Mouse (Mus musculus): ENCODE results near the gene Mphosph10. TPM values are rescaled to one million over a fixed set of nuclear protein-coding genes. Genes with fewer than 3 reads are reported as not detected.

Gene Mphosph10
- total RNA-seq (2021) = 10 to 100 TPM; 19.5 to 24.6 TPM
- long read RNA-seq, transcript Mphosph10-201 (11 exons, 2,248 nt) = major isoform, 17 of 19 reads
- long read RNA-seq, partial matches to known transcripts = 2 of 19 reads
- long read RNA-seq, other reads (novel, unspliced or antisense) = 0 of 19 reads

DNA sequence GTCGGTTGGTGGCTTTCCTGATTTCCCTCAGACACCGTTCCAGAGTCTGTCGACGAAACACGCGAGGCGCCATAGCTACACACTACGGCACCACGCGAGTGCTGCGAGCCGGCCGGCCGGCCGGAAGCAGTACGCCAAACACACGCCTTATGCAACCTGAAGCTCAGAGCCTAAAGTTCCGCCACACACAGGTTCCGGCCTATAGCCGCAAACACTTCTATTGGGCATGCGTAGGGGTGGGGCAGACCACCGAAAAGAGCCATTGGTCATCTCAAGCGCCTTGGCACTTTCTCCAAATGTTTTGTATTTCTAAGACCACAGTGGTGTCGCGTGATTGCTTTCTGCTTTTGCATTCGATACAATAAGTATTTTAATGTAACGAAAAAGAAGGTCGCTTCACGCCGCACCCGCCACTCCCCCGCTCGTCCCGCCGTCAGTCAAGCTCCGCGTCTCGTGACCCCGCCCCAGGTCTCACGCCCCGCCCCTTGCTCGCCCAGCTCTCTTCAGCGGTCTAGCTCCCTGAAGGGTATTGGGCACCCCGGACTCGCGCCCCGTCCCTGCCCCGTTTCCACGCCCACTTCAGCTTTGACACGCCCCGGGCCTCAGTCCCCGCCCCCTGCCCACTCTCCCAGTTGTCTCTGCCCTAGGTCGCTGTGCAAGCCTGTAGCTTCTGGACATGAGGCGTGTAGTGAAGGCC, at the start of gene Mphosph10, which contains the start of gene Mcee:
Gene Mphosph10 (minus strand): TSS at position 147 of the 697 bp plus-strand sequence.
Gene Mcee (plus strand): TSS at position 486 of the 697 bp plus-strand sequence.
- DNase-seq (ENCODE audit: low spot score in 2 of 2) = peak; percentile 95 to 96

DNA sequence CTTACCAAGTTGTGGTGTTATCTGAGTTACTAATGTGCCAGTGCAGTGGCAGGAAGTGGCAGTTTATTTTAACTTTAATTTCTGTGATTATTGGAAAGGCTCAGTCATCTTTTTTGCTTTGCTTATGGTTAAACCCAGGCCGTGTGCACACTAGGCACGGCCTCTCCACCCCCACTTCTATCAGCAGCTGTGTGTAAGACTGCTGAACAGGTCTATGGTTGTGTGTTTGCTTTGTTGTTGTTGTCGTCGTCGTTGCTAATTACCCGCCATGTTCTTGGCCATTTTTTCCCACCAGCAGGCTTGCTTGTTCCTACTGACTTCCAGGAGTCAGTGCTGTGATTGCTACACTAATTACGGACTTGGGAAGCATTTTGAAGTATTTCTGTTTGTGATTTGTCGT, 48.5 kb upstream of the Mphosph10 start:
- DNase-seq (ENCODE audit: low spot score in 2 of 2) = no peak

DNA sequence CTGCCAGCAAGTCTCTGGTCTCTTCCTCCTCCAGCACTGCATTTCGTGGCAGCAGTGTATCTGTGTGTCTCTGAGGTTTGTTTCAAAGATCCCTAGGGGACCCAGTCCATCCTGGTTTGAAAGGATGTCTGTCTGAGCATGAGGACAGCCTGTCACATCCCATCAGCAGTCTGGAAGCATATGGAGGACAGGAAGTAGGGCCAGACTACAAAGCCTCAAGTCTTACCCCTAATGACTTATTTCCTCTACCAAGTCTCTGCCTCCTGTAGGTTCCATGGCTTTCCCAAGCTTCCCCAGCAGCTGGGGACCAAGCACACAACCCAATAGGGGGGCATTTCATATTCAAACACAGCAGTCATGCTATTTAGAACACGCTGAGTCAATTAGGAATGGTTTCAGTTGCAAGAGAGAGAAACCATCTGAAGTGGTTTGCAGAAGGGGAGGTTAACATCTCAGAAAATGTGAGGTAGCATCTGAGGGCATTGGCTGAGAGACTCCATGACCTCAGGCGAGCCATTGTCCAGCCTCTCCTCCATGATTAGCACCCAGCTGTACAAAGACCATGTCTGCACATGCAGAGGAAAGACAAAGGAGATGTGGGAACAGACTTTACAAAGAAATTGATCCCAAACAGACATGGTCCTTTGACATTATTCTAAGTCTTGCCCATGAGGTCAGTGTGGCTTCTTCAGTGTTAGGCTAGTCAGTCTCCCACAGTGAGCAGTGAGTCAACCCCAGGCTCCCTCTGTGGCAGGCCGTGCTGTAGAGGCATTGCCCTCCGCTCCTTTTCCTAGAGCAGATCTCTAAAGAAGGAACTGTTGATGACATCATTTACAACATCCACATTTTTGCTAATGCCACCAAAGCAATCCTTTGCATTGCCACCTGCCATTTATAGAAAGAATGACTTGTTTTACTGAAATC, 47.8 kb upstream of the Mphosph10 start:
- DNase-seq (ENCODE audit: low spot score in 2 of 2) = no peak

DNA sequence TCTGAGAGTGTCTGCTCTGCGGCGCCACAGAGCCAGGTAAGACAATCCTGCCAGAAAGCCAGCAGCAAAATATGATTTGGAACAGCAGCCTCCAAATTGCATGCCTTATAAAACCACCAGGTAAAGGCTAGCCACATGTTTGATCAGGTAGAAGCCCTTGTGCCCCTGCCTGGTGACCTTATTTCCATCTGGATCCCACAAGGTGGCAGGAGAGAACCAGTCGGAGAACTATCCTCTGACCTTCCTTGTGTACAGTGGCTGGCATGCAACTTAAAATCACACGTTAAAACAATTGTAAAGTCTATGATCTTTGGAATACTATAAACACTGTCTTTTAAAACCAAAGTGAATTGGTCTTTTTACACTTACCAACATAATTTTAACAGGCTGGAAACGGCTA, 32.8 kb upstream of the Mphosph10 start:
- peak in 1 of 2 experiments; percentile 34 for DNase-seq (ENCODE audit: low spot score in 2 of 2)

DNA sequence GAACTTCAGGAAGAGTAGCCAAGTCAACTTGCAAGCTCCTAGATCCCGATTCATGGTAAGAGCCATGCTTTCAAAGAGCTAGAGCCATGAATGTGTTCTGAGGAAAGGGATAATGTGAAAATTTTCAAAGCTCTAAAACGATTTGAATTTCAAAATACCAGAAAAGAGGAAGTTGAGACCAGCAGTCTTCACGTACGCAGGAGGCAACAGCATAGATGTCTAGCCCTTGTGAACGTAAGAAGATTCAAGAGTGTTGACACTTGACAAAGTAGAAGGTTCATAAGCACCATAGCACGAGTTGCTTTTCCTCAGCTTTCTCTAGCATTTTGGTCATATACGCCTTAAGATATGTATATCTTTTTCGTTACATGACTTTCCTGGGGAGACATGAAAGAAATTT, 11.9 kb upstream of the Mphosph10 start:
- DNase-seq (ENCODE audit: low spot score in 2 of 2) = no peak

DNA sequence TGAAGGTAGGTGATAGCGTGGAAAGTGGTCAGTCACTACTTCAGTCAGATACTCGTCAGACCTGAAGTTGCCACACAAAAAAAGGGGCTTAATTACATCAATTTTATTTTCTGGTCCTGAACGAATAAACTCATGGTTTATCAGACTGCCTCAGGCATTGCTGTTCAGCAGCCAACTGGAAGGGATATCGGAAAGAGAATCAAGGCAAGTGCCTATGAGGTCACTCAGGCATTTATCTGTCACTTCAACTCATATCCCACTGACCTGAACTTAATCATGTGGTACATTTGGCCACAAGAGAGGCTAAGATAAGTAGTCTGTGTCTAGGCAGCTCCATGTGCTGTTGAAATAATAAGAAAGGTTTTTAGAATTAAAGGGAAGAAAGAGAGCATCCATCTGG, 10.4 kb upstream of the Mphosph10 start:
- DNase-seq (ENCODE audit: low spot score in 2 of 2) = no peak

DNA sequence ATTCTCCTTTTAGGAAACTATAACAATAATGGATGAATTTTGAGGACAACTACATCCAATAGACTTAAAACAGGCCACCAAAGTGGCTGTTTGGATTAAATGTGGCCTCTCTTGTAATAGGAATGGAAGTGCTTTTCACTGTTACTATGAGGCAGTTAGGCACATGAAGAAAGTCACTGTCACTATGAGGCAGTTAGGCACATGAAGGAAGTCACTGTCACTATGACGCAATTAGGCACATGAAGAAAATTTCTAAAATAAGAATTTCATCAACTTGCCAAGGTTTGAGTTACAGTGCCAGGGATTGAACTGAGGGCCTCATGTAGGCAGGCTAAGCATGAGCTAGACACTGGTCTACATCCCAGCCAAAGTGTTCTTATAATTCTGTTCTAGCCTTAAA, 8.7 kb upstream of the Mphosph10 start:
- no peak for DNase-seq (ENCODE audit: low spot score in 2 of 2)

DNA sequence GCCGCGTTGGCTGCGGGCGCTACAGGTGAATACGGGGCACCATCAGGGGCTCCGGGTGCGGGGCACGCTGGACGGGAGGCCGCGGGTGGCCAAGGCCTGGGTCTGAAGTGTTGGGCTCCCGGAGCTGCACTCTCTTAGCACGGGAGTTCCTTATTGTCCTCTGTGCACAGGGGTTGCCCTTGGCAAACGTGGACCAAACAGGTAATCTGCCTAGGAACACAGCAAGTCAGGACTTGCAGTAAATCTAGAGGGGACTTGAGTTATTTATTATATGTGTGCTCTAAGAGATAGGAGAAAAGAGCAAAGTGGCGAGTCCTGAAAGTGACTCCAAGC, 717 bp upstream of the Mphosph10 start:
- DNase-seq (ENCODE audit: low spot score in 2 of 2) = no peak

DNA sequence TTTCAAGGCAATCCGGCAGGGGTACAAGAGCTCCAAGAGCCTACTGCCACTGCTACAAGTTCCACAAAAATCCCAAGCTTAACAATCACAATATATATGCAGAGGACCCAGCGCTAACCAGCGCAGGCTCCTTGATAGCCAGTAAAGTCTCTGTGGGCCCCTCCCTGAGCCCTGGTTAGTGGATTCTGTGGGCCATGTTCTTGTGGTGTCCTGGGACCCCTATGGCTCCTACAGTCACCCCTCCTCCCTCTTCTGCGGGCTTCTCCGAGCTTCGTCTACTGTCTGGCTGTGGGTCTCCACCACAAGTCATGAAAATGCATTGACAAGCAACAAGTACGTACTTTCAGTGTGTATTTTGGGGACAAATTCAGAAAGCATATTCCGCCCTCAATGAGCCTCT, 589 bp downstream of the Mphosph10 start:
- DNase-seq (ENCODE audit: low spot score in 2 of 2) = peak in 1 of 2 experiments; percentile 21

DNA sequence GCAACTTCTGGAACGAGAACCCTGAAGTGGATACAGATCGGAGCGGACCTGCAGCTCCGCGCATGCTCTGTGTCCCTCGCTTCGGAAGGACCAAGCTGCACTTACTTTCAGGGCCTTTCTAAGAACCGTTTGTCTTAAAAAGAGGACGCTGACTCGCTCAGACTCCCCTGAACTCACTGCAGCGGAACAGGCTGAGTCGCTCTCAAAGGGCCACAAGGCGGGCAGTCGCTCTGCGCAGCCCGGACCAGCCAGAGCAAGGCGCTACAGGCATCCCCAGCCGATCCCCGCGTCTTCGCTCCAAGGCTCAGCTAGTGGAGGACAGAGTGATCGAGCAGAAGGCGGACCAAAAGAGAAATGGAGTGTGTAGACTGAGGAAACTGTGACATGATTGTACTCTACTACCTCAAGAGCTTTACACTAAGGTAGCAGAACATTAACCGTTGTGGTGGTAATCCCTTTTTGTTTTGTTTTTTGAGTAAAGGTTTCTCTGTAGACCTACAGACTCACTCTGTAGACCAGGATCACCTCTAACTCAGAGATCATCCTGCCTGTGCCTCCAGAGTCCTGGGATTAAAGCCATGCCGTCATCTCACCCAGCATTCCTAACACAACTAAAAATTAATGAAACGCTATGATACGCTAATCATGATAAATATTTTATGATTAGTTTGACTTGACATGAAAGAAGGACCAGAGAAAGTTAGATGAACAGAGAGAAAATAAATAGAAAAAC, 18.1 kb downstream of the Mphosph10 start, which contains the start of gene Fan1:
Gene Fan1 (minus strand): TSS at position 266 of the 733 bp plus-strand sequence.
- DNase-seq (ENCODE audit: low spot score in 2 of 2) = peak; percentile 89 to 92

DNA sequence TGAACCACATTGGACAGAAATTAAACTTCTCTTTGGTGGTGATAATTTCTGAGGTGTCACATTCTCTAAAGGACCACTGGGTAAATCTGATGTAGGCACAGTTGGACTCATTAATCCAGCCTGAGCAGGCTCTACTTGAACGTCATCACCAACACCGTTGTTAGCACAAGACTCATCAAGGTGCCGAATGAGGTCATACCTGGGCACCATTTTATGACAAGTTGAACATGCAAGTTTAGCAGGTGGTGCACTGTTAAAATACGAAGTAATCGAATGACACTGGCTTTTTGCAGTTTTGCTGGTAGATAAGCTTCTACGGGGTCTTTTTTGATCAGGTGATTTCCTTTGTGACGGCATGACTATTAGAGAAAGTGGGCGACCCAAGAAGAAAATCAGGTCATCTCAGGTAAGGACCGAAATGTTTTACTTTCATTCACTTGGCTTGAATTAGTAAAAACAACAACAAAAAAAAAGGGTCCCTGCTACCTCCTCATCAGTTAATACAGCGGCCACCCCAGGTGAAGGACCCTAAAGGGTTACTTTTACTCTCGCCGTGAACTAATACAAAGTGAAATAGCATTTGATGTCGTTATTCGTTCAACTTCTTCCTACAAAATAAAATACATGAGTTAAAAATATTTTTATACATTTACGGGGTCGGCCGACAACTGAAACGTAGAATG, 18.8 kb downstream of the Mphosph10 start:
- no peak for DNase-seq (ENCODE audit: low spot score in 2 of 2)

DNA sequence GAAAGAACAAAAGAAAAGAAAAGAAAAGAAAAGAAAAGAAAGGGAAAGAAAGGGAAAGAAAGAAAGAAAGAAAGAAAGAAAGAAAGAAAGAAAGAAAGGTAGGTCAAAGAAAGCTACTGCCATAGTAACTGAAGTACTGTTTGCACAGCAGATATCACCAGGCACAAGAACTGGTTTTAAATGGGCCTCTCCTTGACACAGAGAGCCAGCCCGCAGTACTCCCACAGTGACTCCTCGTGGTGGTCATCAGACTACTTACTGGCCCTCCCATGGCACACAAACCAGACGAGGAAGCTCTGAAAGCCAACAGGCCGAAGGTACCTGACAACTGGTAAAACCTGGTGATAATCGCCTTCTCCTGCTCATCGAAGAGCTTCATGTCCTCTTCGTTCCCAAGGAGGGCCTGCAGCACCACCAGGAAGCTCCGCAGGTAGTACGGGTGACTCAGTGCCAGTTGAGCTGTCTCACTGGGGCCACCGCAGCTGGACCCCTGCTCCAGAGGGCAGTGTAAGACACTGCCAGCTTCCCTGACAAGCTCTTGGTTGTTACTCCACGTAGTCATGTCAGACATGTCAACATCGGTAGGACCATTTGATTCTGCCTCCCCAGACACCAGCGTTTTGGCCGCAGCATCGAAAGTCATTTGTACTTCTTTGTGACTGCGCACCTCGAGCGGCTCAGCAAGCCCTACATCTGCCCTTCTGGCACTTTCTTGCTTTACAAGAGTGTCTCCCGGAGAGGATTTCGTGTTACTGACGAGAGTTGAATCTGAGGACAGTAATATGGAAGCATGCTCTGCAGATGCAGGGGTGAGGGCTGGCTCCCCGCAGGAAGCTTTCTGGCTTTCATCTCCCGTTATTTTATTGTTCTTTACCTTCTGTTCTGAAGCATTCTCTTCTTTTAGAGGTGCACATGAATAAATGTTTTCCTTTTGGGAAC, 19.9 kb downstream of the Mphosph10 start:
- DNase-seq (ENCODE audit: low spot score in 2 of 2) = no peak

DNA sequence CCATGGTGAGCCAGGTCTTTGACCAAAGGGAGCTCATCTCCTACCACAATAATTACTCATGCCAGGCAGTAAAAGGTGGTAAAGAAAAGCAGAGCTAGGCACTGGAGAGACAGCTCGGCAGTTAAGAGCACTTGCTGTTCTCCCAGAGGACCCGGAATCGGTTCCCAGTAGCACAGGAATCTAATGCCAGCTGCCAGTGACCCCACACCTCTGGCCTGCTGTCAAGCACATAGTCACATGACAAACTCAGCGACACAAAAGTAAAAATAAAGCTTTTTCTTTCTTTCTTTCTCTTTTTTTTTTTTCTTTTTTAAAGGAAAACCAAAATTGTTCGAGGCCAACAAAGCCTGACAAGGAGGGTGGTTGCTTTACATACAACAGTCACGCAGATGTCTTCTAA, 22.2 kb downstream of the Mphosph10 start:
- DNase-seq (ENCODE audit: low spot score in 2 of 2) = no peak

DNA sequence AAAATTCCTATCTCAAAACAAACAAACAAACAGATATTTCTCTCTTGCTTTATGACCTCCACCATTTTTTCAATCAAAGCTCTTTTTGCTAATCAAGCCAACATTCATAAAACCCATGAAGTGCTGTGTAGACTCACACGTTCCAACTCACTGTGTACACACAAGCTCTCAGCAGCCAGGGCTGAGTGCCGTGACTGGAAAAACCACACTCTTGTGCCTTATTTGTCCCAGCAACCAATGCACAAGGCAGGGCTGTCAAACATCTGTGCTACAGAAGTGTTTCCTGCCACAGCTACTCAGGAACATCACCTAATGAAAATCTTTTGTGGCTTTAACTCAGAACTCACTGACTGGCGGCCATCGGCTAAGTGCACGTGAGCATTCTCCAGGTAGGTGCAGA, 26.2 kb downstream of the Mphosph10 start:
- no peak for DNase-seq (ENCODE audit: low spot score in 2 of 2)

DNA sequence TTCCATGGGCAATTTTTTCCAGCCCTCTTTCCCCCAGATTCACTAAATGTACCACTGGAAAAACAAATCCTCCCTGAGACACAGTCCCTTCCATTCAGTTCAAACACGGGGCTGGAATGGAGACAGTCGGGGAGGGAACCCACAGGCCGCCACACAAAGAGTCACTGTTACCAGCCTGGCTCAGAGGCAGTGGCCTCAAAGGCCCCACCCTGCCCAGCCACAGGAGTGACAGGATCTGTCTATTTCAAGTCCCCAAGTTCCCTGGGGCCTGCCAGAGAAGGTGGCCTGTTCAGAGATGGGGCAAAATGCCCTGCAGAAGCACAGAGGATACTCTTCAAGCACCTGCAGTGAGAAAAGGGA, 31.5 kb downstream of the Mphosph10 start:
- DNase-seq (ENCODE audit: low spot score in 2 of 2) = peak; percentile 32 to 54

DNA sequence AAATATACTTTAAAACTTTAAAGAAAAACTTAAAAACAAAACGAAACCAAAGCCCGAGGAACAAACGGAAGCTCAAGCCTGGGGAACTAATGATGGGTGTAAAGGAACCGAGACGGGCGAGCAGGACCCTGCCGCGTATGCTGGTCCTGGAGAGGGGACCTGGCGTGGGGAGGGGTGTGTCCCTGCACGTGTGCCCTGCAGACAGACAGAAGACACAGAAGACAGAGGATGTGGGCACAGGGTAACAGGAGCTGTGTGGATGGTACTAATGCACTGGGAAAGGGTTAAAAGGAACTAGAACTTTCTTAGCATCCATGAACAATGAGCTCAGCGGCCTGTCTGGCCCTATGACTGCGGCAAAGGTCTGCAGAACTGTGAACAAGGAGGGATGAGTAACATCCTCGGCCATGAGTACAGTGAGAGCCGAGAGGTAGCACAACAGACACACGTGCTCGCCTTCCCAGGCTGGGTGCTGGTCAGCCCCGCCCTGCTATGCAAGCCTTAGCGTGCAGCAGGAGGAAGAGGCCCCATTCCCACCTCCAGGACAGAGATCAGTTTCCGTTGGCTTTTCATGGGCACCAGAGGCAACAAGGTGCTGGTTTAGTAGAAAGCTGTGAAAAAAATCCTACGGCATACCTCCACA, 32.0 kb downstream of the Mphosph10 start:
- no peak for DNase-seq (ENCODE audit: low spot score in 2 of 2)

DNA sequence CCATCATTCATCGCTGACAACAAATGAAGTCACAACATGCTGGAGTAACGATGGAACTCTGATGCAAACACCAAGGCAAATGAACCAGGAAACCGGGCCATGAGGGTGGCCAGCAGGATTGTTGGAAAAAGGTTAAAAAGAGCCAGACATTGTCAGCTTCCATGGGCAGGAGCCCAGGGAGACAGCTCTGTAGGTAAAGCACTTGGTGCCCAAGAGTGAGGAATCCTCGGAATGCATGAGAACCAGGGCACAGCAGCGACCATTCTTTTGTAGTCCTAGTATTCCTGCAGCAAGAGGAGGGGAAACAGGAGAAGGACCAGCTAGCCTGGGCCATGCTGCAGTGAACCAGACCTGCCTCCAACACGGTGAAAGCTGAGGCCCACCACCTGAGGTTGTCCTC, 33.4 kb downstream of the Mphosph10 start:
- DNase-seq (ENCODE audit: low spot score in 2 of 2) = no peak

DNA sequence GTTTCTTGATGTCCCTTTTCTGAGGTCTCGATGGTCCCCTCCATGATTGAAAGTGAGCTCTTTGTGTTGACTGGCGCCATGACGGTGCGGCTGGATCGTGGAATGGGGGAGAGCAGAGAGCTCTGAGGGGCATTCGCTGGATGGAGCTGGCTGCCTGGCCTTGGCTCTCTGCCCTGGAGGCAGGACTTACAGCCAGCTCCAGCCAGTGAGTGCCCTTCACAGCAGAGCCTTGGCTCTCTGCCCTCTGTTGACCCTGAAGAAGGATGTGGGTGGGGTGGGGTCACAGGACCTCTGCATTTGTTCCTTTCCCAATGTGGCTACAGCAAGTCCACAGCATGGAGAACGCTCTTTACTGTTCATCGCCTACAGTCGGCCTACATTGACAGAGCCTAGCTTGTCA, 34.7 kb downstream of the Mphosph10 start:
- peak; percentile 60 to 74 for DNase-seq (ENCODE audit: low spot score in 2 of 2)

DNA sequence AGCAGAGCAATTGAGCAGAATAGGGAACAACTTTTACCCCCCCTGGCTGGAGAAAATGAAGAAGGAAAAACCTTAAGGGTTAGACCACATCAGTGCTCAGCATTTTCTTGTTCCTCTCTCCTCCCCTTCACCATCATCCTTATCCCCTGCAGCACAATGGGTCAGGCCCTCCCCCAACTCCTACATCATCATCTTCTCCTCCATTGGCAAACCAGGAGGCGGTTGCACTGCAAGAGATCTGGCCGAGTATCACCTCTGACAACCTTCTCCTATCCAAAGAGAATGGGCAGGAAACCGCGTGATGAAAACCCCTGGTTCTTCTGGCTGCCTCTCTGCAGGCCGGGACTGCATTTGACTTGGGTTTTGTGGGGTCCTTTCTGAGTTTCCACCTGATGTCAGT, 35.4 kb downstream of the Mphosph10 start:
- DNase-seq (ENCODE audit: low spot score in 2 of 2) = no peak

Measured in layer of hippocampus, postnatal 10 days (tissue).